In the genomic region with DNA sequence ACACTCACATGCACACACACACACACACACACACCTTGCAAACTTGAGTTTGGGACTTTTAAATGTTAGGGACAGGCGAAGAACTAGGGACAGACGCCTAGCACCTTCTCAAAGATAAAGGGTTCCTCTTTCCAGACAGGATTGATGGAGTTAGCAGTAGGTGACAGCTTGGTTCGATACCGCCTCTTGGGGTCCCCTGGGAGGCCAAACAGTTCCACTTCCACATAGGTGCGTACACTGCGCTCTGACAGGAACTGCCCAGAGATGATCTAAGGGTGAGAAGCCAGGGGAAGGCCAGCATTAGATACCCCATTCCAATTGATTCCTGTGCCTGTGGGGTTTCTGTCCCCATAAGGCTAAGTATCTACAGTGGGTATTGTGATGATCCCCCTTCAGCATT, we compare ENCODE assay signal across 16 mouse cellular contexts. TPM values are rescaled to one million over a fixed set of nuclear protein-coding genes. Genes with fewer than 3 reads are reported as not detected.
"Had no signal": no experiment of that assay in that cellular context is flagged by ENCODE, and none has a peak within 500 bp of the region (broad histone marks: within the 10 kb centered on the region; RNA-seq: fewer than 3 reads in every experiment).

No protein-coding gene starts in this region.

- H3K27ac ChIP-seq: intestine, embryonic 15.5 days; kidney, embryonic 15.5 days; limb, embryonic 13.5 days; liver, embryonic 15.5 days; midbrain, embryonic 10.5 days; midbrain, embryonic 15.5 days; neural tube, embryonic 13.5 days; stomach, postnatal 0 days had no signal

- ATAC-seq: intestine, embryonic 15.5 days; lung, postnatal 0 days had no signal

- DNase-seq: kidney, adult 2 months; kidney, postnatal 14 days; left cerebral cortex, postnatal 4 days; lung, adult 2 months; lung, postnatal 36 days had no signal

- H3K4me3 ChIP-seq: intestine, embryonic 15.5 days; kidney, embryonic 15.5 days; limb, embryonic 13.5 days; liver, embryonic 15.5 days; midbrain, embryonic 10.5 days; midbrain, embryonic 15.5 days; neural tube, embryonic 13.5 days had no signal

RNA-seq across cellular contexts. Expression of gene Ankrd63, which starts 9.9 kb away (rescaled TPM):
- total RNA-seq: liver, adult 2 months had no signal

RNA-seq across cellular contexts. Expression of gene Pak6, which starts 50.5 kb away (rescaled TPM):
- total RNA-seq: liver, adult 2 months; megakaryocyte, adult 5-6 weeks had no signal
